Mouse (Mus musculus): ENCODE measurements at regions not wholly inside any gene's neighbourhood (a gene's known extent, or its start where the extent isn't known, plus 50 kb on each side); places are given as distances from the start of the nearest gene placed in this dataset.
A peak's percentile ranks its signal among the peaks of the same experiment; 100 is the strongest.
"Not testable (repeated sequence)": the region's sequence is repeated elsewhere in the genome, so short reads cannot be mapped to it uniquely, and the experiment has no call there.

DNA sequence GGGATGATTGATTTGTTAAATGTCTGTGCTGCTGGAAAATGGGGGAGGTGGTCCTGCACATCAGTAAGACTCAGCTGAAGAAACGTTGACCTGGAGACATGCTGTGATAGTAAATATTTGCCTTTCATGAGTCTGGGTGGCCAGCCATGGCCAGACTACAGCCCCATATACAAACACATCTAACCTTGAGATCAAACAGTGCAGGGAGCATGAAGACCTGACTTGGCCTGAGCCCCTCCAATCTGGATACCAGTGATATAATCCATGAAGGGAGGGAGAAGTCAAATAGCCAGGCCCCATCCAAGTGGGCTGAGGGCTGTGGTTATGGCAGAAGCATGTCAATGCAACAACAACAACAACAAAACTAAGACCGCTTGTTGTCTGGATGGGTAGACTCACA lies 94.6 kb upstream of the Kcnmb2 start:
- H3K4me3 ChIP-seq (ENCODE audit: low read length) = no peak overlapping the region
- no peaks in the 10 kb centered on the region for H3K27me3 ChIP-seq (replicated peaks; ENCODE audit: control insufficient read depth, insufficient read depth, low read length)
- peaks cover 3% of the 10 kb centered on the region; the same call in 1 of the 2 replicates for H3K4me1 ChIP-seq (ENCODE audit: control insufficient read depth, insufficient read depth, low read depth, low read length)
- ATAC-seq = no peak
- H3K4me2 ChIP-seq (ENCODE audit: low read length) = no peak overlapping the region
- 61% methylated on average over 2 of the region's 2 CpGs for WGBS
- no peak overlapping the region for H3K27ac ChIP-seq (ENCODE audit: low read depth, low read length)
- H3K9me3 ChIP-seq (ENCODE audit: control insufficient read depth, low read length) = no peaks in the 10 kb centered on the region
- no peak overlapping the region for H3K9ac ChIP-seq (ENCODE audit: low read depth, low read length)
- H3K36me3 ChIP-seq (ENCODE audit: control insufficient read depth, insufficient read depth, low read length) = no peaks in the 10 kb centered on the region

DNA sequence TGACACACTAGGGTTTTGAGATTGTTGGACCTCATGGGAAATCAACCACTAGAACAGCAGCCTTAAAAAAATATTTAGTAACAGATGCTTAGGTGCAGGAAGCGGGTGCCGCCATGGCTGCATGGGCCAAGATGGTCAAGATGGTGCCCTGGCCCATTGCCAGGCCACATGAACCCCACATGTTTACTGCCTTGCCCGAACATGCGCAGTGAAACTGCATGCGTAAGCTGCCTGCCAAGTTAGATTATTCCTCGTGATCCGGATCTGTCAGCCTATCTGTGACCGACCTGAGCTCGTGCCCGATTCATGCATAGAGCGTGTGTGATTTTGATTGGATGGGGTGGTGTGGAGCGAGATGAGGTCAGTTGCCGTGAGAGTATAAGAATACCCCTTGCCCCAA lies 93.2 kb upstream of the Kcnmb2 start:
- not testable (repeated sequence) for ATAC-seq; H3K9me3 ChIP-seq (ENCODE audit: control insufficient read depth, low read length); H3K9ac ChIP-seq (ENCODE audit: low read depth, low read length); H3K4me2 ChIP-seq (ENCODE audit: low read length); H3K27me3 ChIP-seq (replicated peaks; ENCODE audit: control insufficient read depth, insufficient read depth, low read length); H3K27ac ChIP-seq (ENCODE audit: low read depth, low read length); H3K4me1 ChIP-seq (ENCODE audit: control insufficient read depth, insufficient read depth, low read depth, low read length); H3K4me3 ChIP-seq (ENCODE audit: low read length); H3K36me3 ChIP-seq (ENCODE audit: control insufficient read depth, insufficient read depth, low read length)
- WGBS = 94% methylated on average over 13 of the region's 13 CpGs

DNA sequence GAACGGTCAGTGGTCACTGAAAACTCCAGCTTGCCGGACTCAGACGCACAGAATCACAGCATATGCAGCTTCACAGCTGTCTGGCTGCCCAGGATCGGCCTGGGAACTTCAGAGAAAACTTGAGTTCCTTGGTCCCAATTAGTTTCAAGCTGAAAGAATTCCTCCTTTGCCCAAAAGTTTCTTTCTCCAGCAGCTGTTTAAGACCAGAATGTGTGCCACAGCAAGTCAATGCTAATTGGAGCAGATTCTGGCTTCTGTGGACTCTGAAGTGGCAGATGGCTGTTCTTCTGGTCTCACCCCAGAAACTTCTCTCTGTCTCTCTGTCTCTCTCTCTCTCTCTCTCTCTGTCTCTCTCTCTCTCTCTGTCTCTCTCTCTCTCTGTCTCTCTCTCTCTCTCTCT lies 91.1 kb upstream of the Kcnmb2 start:
- H3K27me3 ChIP-seq (replicated peaks; ENCODE audit: control insufficient read depth, insufficient read depth, low read length) = no peaks in the 10 kb centered on the region
- no peaks in the 10 kb centered on the region for H3K36me3 ChIP-seq (ENCODE audit: control insufficient read depth, insufficient read depth, low read length)
- no peak overlapping the region for H3K4me2 ChIP-seq (ENCODE audit: low read length)
- H3K4me3 ChIP-seq (ENCODE audit: low read length) = no peak overlapping the region
- ATAC-seq = no peak
- H3K9me3 ChIP-seq (ENCODE audit: control insufficient read depth, low read length) = no peaks in the 10 kb centered on the region
- no peak overlapping the region for H3K9ac ChIP-seq (ENCODE audit: low read depth, low read length)
- WGBS = 72% methylated on average over 4 of the region's 4 CpGs
- H3K4me1 ChIP-seq (ENCODE audit: control insufficient read depth, insufficient read depth, low read depth, low read length) = no peaks in the 10 kb centered on the region
- H3K27ac ChIP-seq (ENCODE audit: low read depth, low read length) = no peak overlapping the region

DNA sequence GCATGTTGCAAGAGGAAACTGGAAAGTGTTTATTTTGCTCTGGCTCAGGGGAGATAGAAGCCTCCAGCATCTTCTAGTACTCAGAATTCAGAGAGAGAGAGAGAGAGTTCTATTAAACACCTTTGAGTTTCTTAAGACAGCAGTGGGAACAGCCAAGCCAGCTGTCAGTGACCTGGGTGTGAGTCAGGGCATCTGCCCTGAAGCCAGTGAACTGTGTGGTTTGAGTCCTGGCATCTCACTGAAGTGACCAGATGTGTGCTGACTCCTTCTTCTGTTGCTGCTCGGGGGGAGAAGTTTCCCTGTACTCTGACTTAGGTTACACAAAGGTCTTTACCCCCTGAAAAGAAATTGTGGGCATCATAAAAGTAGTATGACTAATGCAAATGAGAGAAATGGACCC lies 70.4 kb upstream of the Kcnmb2 start:
- 64% methylated on average over 1 of the region's 1 CpGs for WGBS
- no peak overlapping the region for H3K9ac ChIP-seq (ENCODE audit: low read depth, low read length)
- H3K4me1 ChIP-seq (ENCODE audit: control insufficient read depth, insufficient read depth, low read depth, low read length) = no peaks in the 10 kb centered on the region
- H3K4me3 ChIP-seq (ENCODE audit: low read length) = no peak overlapping the region
- ATAC-seq = no peak
- H3K27ac ChIP-seq (ENCODE audit: low read depth, low read length) = no peak overlapping the region
- no peaks in the 10 kb centered on the region for H3K9me3 ChIP-seq (ENCODE audit: control insufficient read depth, low read length)
- no peaks in the 10 kb centered on the region for H3K36me3 ChIP-seq (ENCODE audit: control insufficient read depth, insufficient read depth, low read length)
- no peaks in the 10 kb centered on the region for H3K27me3 ChIP-seq (replicated peaks; ENCODE audit: control insufficient read depth, insufficient read depth, low read length)
- H3K4me2 ChIP-seq (ENCODE audit: low read length) = no peak overlapping the region

GRCm38 (mm10) chr3:31841253-31841652 lies 61.1 kb upstream of the Kcnmb2 start:
- Histone ChIP-seq H3K4me1 (ENCODE audit: control insufficient read depth, insufficient read depth, low read depth, low read length) (no peaks in the 10 kb centered on the region), H3K27ac (ENCODE audit: low read depth, low read length) (no peak overlapping the region), H3K9ac (ENCODE audit: low read depth, low read length) (no peak overlapping the region), H3K27me3 (replicated peaks; ENCODE audit: control insufficient read depth, insufficient read depth, low read length) (no peaks in the 10 kb centered on the region), H3K9me3 (ENCODE audit: control insufficient read depth, low read length) (no peaks in the 10 kb centered on the region), H3K4me2 (ENCODE audit: low read length) (no peak overlapping the region), H3K36me3 (ENCODE audit: control insufficient read depth, insufficient read depth, low read length) (no peaks in the 10 kb centered on the region), H3K4me3 (ENCODE audit: low read length) (no peak overlapping the region)
- peak; percentile 67; the same call in 1 of the 2 replicates for ATAC-seq
- 66% methylated on average over 1 of the region's 1 CpGs for WGBS

DNA sequence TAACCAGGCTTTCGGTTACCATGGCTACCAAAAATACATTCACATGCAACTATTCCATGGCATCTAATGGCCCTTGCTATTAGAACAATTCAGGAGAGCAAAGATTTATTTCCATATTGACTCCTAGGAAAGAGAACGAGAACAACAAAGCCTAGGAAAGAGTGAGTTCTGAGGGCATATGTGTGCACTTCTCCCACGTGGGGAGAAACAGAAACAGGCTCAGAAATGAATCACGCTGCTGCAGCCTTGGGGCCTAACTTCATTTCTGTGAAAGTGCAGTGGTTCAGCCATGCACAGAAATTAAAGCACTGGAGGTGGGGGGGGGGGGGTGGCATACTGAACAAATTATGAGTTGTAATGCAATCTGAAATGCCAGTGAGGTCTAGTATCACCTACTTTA lies 55.2 kb upstream of the Kcnmb2 start:
- Histone ChIP-seq H3K9me3 (ENCODE audit: control insufficient read depth, low read length) (no peaks in the 10 kb centered on the region), H3K4me1 (ENCODE audit: control insufficient read depth, insufficient read depth, low read depth, low read length) (no peaks in the 10 kb centered on the region), H3K27me3 (replicated peaks; ENCODE audit: control insufficient read depth, insufficient read depth, low read length) (no peaks in the 10 kb centered on the region), H3K36me3 (ENCODE audit: control insufficient read depth, insufficient read depth, low read length) (no peaks in the 10 kb centered on the region), H3K4me2 (ENCODE audit: low read length) (no peak overlapping the region), H3K9ac (ENCODE audit: low read depth, low read length) (no peak overlapping the region), H3K4me3 (ENCODE audit: low read length) (no peak overlapping the region), H3K27ac (ENCODE audit: low read depth, low read length) (no peak overlapping the region; the same call in 1 of the 2 replicates)
- ATAC-seq = peak; percentile 63; the same call in 1 of the 2 replicates
- WGBS = 59% methylated on average over 4 of the region's 4 CpGs
